Mouse (Mus musculus) intestine, embryonic 16.5 days (tissue): ENCODE measurements at regions not wholly inside any gene's neighbourhood (a gene's known extent, or its start where the extent isn't known, plus 50 kb on each side); places are given as distances from the start of the nearest gene placed in this dataset.

ENCODE experiments used
- ATAC-seq: fragments of 200-750 bp; cut with Nextera tagmentation; 2 replicates; pipeline ENCODE4 v1.8.0; 2017; ENCODE audit warnings: moderate TSS enrichment, moderate library complexity
- H3K27ac ChIP-seq: fragments of 300-500 bp; sonication (generic); 2 replicates; pipeline ENCODE4 v1.5.1; 2014; ENCODE audit warnings: mild to moderate bottlenecking, low read length
- H3K27me3 ChIP-seq: fragments of 300-500 bp; sonication (generic); replicated peaks from 2 replicates; pipeline ENCODE4 v1.6.1; 2014; ENCODE audit warnings: low read length, control low read depth, mixed read lengths; ENCODE audit not compliant: control insufficient read depth, insufficient read depth
- H3K36me3 ChIP-seq: fragments of 300-500 bp; sonication (generic); 2 replicates; pipeline ENCODE4 v1.6.1; 2014; ENCODE audit warnings: low read length, control low read depth; ENCODE audit not compliant: control insufficient read depth, insufficient read depth
- H3K4me1 ChIP-seq: fragments of 300-500 bp; sonication (generic); 2 replicates; pipeline ENCODE4 v1.6.1; 2014; ENCODE audit warnings: low read length, control low read depth, mixed read lengths; ENCODE audit not compliant: control insufficient read depth, insufficient read depth
- H3K4me2 ChIP-seq: fragments of 300-500 bp; sonication (generic); 2 replicates; pipeline ENCODE4 v1.6.1; 2014; ENCODE audit warnings: low read depth, low read length, control low read depth
- H3K4me3 ChIP-seq: fragments of 300-500 bp; sonication (generic); 2 replicates; pipeline ENCODE4 v1.5.1; 2014; ENCODE audit warnings: mild to moderate bottlenecking, low read length
- H3K9ac ChIP-seq: fragments of 300-500 bp; sonication (generic); 2 replicates; pipeline ENCODE4 v1.6.1; 2014; ENCODE audit warnings: low read depth, low read length
- H3K9me3 ChIP-seq: fragments of 300-500 bp; sonication (generic); 2 replicates; pipeline ENCODE4 v1.6.1; 2016; ENCODE audit warnings: low read length, control low read depth; ENCODE audit not compliant: control insufficient read depth
- WGBS: fragments of 180-500 bp; shearing (Covaris S2); extraction: QIAGEN DNeasy Blood & Tissue Kit; methylation state at CpG from one replicate; pipeline ENCODE4 v1.1.7; 2014; 5-methylcytosine and 5-hydroxymethylcytosine counted together

GRCm38 (mm10) chr12:28238016-28238415, 314.2 kb downstream of the Dcdc2c start:
- Histone ChIP-seq H3K9me3 (no peaks in the 10 kb centered on the region), H3K4me3 (no peak overlapping the region), H3K27ac (no peak overlapping the region), H3K4me1 (no peaks in the 10 kb centered on the region), H3K36me3 (no peaks in the 10 kb centered on the region), H3K4me2 (no peak overlapping the region), H3K27me3 (no peaks in the 10 kb centered on the region), H3K9ac (no peak overlapping the region)
- 78% methylated on average over 5 of the region's 5 CpGs for WGBS
- ATAC-seq: no peak

- H3K4me2 ChIP-seq: no peak overlapping the region
- no peak for ATAC-seq
- H3K27ac ChIP-seq: no peak overlapping the region
- no peaks in the 10 kb centered on the region for H3K27me3 ChIP-seq
- WGBS: 57% methylated on average over 4 of the region's 4 CpGs
- H3K4me3 ChIP-seq: no peak overlapping the region
- H3K9me3 ChIP-seq: no peaks in the 10 kb centered on the region
- H3K36me3 ChIP-seq: no peaks in the 10 kb centered on the region
- no peaks in the 10 kb centered on the region for H3K4me1 ChIP-seq
- H3K9ac ChIP-seq: no peak overlapping the region
Observed at GRCm38 (mm10) chr12:28237041-28237440, 315.2 kb downstream of the Dcdc2c start.

- Histone ChIP-seq H3K27me3 (no peaks in the 10 kb centered on the region), H3K36me3 (no peaks in the 10 kb centered on the region), H3K9me3 (no peaks in the 10 kb centered on the region), H3K4me3 (no peak overlapping the region), H3K4me2 (no peak overlapping the region), H3K4me1 (no peaks in the 10 kb centered on the region), H3K9ac (no peak overlapping the region), H3K27ac (no peak overlapping the region)
- 83% methylated on average over 1 of the region's 1 CpGs for WGBS
- ATAC-seq: no peak
Observed at GRCm38 (mm10) chr12:28202847-28203246, 349.4 kb downstream of the Dcdc2c start.

GRCm38 (mm10) chr12:28186695-28187094, 365.5 kb downstream of the Dcdc2c start:
- ATAC-seq: no peak
- no peak overlapping the region for H3K27ac ChIP-seq

GRCm38 (mm10) chr12:28181265-28181664, 370.9 kb downstream of the Dcdc2c start:
- Histone ChIP-seq H3K36me3 (no peaks in the 10 kb centered on the region), H3K9ac (no peak overlapping the region), H3K27me3 (no peaks in the 10 kb centered on the region), H3K4me2 (no peak overlapping the region), H3K4me1 (no peaks in the 10 kb centered on the region), H3K9me3 (no peaks in the 10 kb centered on the region), H3K27ac (no peak overlapping the region), H3K4me3 (no peak overlapping the region)
- ATAC-seq: no peak
- 58% methylated on average over 2 of the region's 2 CpGs for WGBS

More at GRCm38 (mm10) chr12:28186695-28187094, 365.5 kb downstream of the Dcdc2c start:
- no peaks in the 10 kb centered on the region for H3K36me3 ChIP-seq
- H3K27me3 ChIP-seq: no peaks in the 10 kb centered on the region
- no peaks in the 10 kb centered on the region for H3K9me3 ChIP-seq
- no peaks in the 10 kb centered on the region for H3K4me1 ChIP-seq
- no peak overlapping the region for H3K4me2 ChIP-seq
- no peak overlapping the region for H3K4me3 ChIP-seq
- H3K9ac ChIP-seq: no peak overlapping the region

- H3K36me3 ChIP-seq: no peaks in the 10 kb centered on the region
- no peak overlapping the region for H3K4me2 ChIP-seq
- no peaks in the 10 kb centered on the region for H3K4me1 ChIP-seq
- no peaks in the 10 kb centered on the region for H3K9me3 ChIP-seq
- WGBS: 67% methylated on average over 3 of the region's 3 CpGs
- H3K4me3 ChIP-seq: no peak overlapping the region
- no peak overlapping the region for H3K27ac ChIP-seq
- H3K27me3 ChIP-seq: no peaks in the 10 kb centered on the region
- no peak overlapping the region for H3K9ac ChIP-seq
- ATAC-seq: no peak
Observed at GRCm38 (mm10) chr12:28176016-28176415, 376.2 kb downstream of the Dcdc2c start.

GRCm38 (mm10) chr12:28174078-28174477, 378.1 kb downstream of the Dcdc2c start:
- ATAC-seq: no peak
- no peak overlapping the region for H3K4me3 ChIP-seq
- no peak overlapping the region for H3K9ac ChIP-seq
- H3K27me3 ChIP-seq: no peaks in the 10 kb centered on the region
- no peaks in the 10 kb centered on the region for H3K4me1 ChIP-seq
- H3K27ac ChIP-seq: no peak overlapping the region
- no peaks in the 10 kb centered on the region for H3K36me3 ChIP-seq
- no peaks in the 10 kb centered on the region for H3K9me3 ChIP-seq
- no peak overlapping the region for H3K4me2 ChIP-seq

- Histone ChIP-seq H3K4me2 (no peak overlapping the region), H3K9ac (no peak overlapping the region), H3K4me3 (no peak overlapping the region), H3K36me3 (no peaks in the 10 kb centered on the region), H3K27ac (no peak overlapping the region), H3K27me3 (no peaks in the 10 kb centered on the region), H3K4me1 (no peaks in the 10 kb centered on the region), H3K9me3 (no peaks in the 10 kb centered on the region)
- WGBS: 86% methylated on average over 1 of the region's 1 CpGs
- no peak for ATAC-seq
Observed at GRCm38 (mm10) chr12:28158786-28159185, 393.4 kb downstream of the Dcdc2c start.

GRCm38 (mm10) chr12:28150759-28151158, 401.4 kb downstream of the Dcdc2c start:
- H3K9ac ChIP-seq: no peak overlapping the region
- H3K9me3 ChIP-seq: no peaks in the 10 kb centered on the region
- 71% methylated on average over 4 of the region's 4 CpGs for WGBS
- no peak overlapping the region for H3K27ac ChIP-seq
- no peaks in the 10 kb centered on the region for H3K36me3 ChIP-seq
- H3K4me2 ChIP-seq: no peak overlapping the region
- ATAC-seq: no peak
- no peaks in the 10 kb centered on the region for H3K4me1 ChIP-seq
- H3K27me3 ChIP-seq: no peaks in the 10 kb centered on the region
- no peak overlapping the region for H3K4me3 ChIP-seq

- no peak for ATAC-seq
- H3K36me3 ChIP-seq: no peaks in the 10 kb centered on the region
Observed at GRCm38 (mm10) chr12:28135810-28136592, 416.2 kb downstream of the Dcdc2c start.

More at GRCm38 (mm10) chr12:28135810-28136592, 416.2 kb downstream of the Dcdc2c start:
- H3K9ac ChIP-seq: no peak overlapping the region
- no peak overlapping the region for H3K4me2 ChIP-seq
- no peak overlapping the region for H3K4me3 ChIP-seq
- H3K27ac ChIP-seq: no peak overlapping the region
- no peaks in the 10 kb centered on the region for H3K27me3 ChIP-seq
- H3K9me3 ChIP-seq: no peaks in the 10 kb centered on the region
- no peaks in the 10 kb centered on the region for H3K4me1 ChIP-seq
- WGBS: 69% methylated on average over 4 of the region's 4 CpGs
